Mouse (Mus musculus) C2C12 (cell line): ENCODE results near the gene Mettl23.

Experiments
- CTCF ChIP-seq: IDR thresholded peaks from one replicate; pipeline ENCODE4 v1.5.1; 2011; ENCODE audit not compliant: control insufficient read depth, insufficient read depth, insufficient read length
- USF1 ChIP-seq: IDR thresholded peaks from one replicate; pipeline ENCODE4 v1.6.1; 2011; ENCODE audit warnings: low read depth, mild to moderate bottlenecking, control low read depth, moderate library complexity

DNA sequence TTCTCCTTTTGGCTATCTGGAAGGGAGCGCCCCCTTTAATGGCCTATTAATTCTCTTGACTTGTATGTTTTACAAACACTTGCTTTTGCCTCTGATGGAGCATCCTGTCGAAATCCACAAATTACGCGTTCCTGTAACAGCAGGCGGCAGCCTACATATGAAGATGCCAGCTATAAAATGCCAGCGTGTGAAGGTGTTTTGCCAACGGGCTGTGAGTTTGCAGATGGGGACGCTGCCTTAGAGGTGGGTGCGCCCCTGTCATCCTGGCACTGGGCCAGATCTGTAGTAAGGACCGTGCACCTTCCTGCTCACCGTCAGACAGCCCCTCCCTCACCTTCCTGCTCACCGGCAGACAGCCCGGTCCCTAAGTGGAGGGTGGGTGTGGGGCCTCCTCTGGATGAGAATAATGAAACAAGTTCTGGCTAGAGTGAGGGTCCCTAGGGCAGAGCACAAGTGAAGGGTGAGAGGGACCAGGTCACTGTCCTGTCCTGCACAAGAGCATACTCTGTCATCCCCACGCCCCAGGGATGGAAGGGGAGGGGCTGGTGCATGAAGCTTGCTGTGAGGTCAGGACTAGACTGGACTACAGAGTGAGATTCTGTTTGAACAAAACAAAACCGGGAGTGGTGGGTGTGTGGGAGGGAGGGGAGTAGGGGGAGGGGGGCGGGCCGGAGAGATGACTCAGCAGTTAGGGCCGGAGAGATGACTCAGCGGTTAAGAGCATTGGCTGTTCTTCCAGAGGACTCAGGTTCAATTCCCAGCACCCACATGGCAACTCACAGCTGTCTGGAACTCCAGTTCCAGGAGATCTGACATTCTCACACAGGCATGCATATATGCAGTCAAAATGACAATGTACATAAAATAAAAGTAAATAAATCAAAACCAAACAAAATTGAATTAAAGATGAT lies 50.7 kb downstream of the Mettl23 start:
- no peak for TF ChIP-seq USF1
- no peak for TF ChIP-seq CTCF
